7 mouse cellular contexts compared by ENCODE assay signal in the genomic region with DNA sequence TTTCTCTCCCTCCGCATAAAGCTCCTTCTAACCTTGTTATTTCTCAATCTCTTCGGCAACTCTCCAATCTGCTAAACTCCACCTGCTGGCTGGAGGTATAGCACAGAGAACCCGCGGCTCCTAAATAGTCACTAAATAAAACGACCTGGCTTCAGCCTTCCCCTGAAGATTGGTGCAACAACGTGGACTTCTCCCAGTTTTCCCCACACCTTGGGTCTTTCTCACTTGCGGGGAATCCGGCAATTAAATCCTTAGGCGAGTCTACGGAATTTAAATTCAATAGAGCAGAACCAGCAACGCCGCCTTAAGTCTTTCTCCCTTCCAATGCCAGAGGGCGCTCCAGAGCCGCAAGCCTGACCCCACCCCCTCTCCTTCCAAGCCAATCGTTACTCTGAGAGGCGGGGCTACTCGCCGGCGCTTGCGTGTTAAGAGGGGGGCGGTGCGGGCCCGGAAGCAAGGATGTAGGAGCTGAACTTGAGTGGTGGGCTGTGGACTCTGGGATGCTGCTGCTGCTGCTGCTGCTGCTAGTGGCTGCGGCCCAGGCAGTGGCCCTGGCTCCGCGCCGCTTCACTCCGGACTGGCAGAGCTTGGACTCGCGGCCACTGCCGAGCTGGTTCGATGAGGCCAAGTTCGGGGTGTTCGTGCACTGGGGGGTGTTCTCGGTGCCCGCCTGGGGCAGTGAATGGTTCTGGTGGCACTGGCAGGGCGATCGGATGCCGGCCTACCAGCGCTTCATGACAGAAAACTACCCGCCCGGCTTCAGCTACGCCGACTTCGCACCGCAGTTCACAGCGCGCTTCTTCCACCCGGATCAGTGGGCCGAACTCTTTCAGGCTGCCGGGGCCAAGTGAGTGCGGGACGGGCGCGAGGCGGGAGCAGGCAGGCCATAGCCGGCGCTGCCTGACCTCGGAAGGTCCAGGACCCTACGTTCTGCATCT. TPM values are rescaled to one million over a fixed set of nuclear protein-coding genes. Genes with fewer than 3 reads are reported as not detected.
DNase-seq lines count a peak whose midpoint lies in the region; ATAC-seq and TF ChIP-seq lines count a peak whose summit lies in the region.

Fuca1 (plus strand) TSS at position 432 of the 938 bp plus-strand sequence.

- ATAC-seq in intestine, postnatal 0 days = peak; percentile 74
- ATAC-seq in midbrain, embryonic 12.5 days (ENCODE audit: low FRiP score, low read depth) = peak; percentile 95

- no peaks in the 10 kb centered on the region for H3K27me3 ChIP-seq in embryonic facial prominence, embryonic 10.5 days (replicated peaks; ENCODE audit: low read depth, poor library complexity, severe bottlenecking)
- H3K27me3 ChIP-seq in intestine, postnatal 0 days (replicated peaks; ENCODE audit: control insufficient read depth, insufficient read depth, low read length) = no peaks in the 10 kb centered on the region
- H3K27me3 ChIP-seq in midbrain, embryonic 12.5 days = no peaks in the 10 kb centered on the region
- no peaks in the 10 kb centered on the region for H3K27me3 ChIP-seq in small intestine, adult 2 months (ENCODE audit: control insufficient read depth, insufficient read depth, low read length)

- WGBS in embryonic facial prominence, embryonic 10.5 days = 2% methylated on average over 60 of the region's 60 CpGs
- WGBS in intestine, postnatal 0 days = 1% methylated on average over 60 of the region's 60 CpGs
- 2% methylated on average over 60 of the region's 60 CpGs for WGBS in midbrain, embryonic 12.5 days
- under 1% methylated on average over 60 of the region's 60 CpGs for WGBS in small intestine, adult 2 months

- TF ChIP-seq POLR2A in small intestine, adult 2 months (IDR thresholded peaks at IDR 0.05; ENCODE audit: low read depth, low read length) = peak; percentile 60; the same call in 1 of the 2 replicates

- H3K4me1 ChIP-seq in embryonic facial prominence, embryonic 10.5 days = peaks cover 20% of the 10 kb centered on the region
- H3K4me1 ChIP-seq in intestine, postnatal 0 days (replicated peaks; ENCODE audit: control insufficient read depth, insufficient read depth, low read length) = peaks cover 14% of the 10 kb centered on the region
- H3K4me1 ChIP-seq in midbrain, embryonic 12.5 days = peaks cover 10% of the 10 kb centered on the region
- H3K4me1 ChIP-seq in small intestine, adult 2 months (ENCODE audit: control insufficient read depth, insufficient read depth, insufficient read length, low read length) = peaks cover 18% of the 10 kb centered on the region

- H3K36me3 ChIP-seq in embryonic facial prominence, embryonic 10.5 days (replicated peaks) = peaks cover 16% of the 10 kb centered on the region
- peaks cover 14% of the 10 kb centered on the region for H3K36me3 ChIP-seq in intestine, postnatal 0 days (ENCODE audit: control insufficient read depth, insufficient read depth)
- peaks cover 19% of the 10 kb centered on the region for H3K36me3 ChIP-seq in midbrain, embryonic 12.5 days
- peaks cover 17% of the 10 kb centered on the region for H3K36me3 ChIP-seq in small intestine, adult 2 months (ENCODE audit: control insufficient read depth, insufficient read depth, low read length)

- intact Hi-C loops in left cerebral cortex, postnatal 4 days (cut with DNase I) = no loop called here

- peak within 1 kb of the TSS; percentile 88 for H3K4me3 ChIP-seq in embryonic facial prominence, embryonic 10.5 days
- peak within 1 kb of the TSS; percentile 85 for H3K4me3 ChIP-seq in intestine, postnatal 0 days (ENCODE audit: low read depth, low read length)
- H3K4me3 ChIP-seq in midbrain, embryonic 12.5 days = peak within 1 kb of the TSS; percentile 79
- H3K4me3 ChIP-seq in small intestine, adult 2 months (ENCODE audit: low read depth, low read length) = peak within 1 kb of the TSS; percentile 88

- peak; percentile 97 for DNase-seq in adrenal gland, postnatal 10 days
- peak; percentile 98 for DNase-seq in embryonic facial prominence, embryonic 10.5 days (ENCODE audit: low spot score)
- peak; percentile 56 for DNase-seq in gonadal fat pad, adult 2 months (ENCODE audit: low read depth)
- peak; percentile 98 for DNase-seq in left cerebral cortex, postnatal 4 days

- TF ChIP-seq CTCF in intestine, postnatal 0 days (IDR thresholded peaks at IDR 0.05; ENCODE audit: low read depth) = peak; percentile 90
- peak; percentile 98 for TF ChIP-seq CTCF in small intestine, adult 2 months (IDR thresholded peaks at IDR 0.05; ENCODE audit: extremely low read depth, insufficient read length, insufficient replicate concordance, low read depth, low read length)

- H3K9ac ChIP-seq in intestine, postnatal 0 days (ENCODE audit: low read depth, low read length) = peak within 1 kb of the TSS; percentile 86
- peak within 1 kb of the TSS; percentile 80 for H3K9ac ChIP-seq in midbrain, embryonic 12.5 days (replicated peaks)

- peak within 1 kb of the TSS; percentile 79 for H3K4me2 ChIP-seq in intestine, postnatal 0 days (replicated peaks; ENCODE audit: low read depth)
- peak within 1 kb of the TSS; percentile 91 for H3K4me2 ChIP-seq in midbrain, embryonic 12.5 days (replicated peaks)

- peak within 1 kb of the TSS; percentile 81 for H3K27ac ChIP-seq in embryonic facial prominence, embryonic 10.5 days (replicated peaks)
- peak within 1 kb of the TSS; percentile 92 for H3K27ac ChIP-seq in intestine, postnatal 0 days (ENCODE audit: low read depth, low read length)
- H3K27ac ChIP-seq in midbrain, embryonic 12.5 days (replicated peaks) = peak within 1 kb of the TSS; percentile 79
- peak within 1 kb of the TSS; percentile 91 for H3K27ac ChIP-seq in small intestine, adult 2 months (ENCODE audit: insufficient read depth, low read depth, low read length)

- no peaks in the 10 kb centered on the region for H3K9me3 ChIP-seq in embryonic facial prominence, embryonic 10.5 days
- no peaks in the 10 kb centered on the region for H3K9me3 ChIP-seq in intestine, postnatal 0 days (ENCODE audit: control insufficient read depth)
- H3K9me3 ChIP-seq in midbrain, embryonic 12.5 days = no peaks in the 10 kb centered on the region

RNA-seq across cellular contexts. Expression of gene Fuca1, which starts in this region (rescaled TPM):
- 100 to 1,000 TPM in 1 of 2 experiments, 10 to 100 TPM in 1; 96.9 to 109 TPM for total RNA-seq in adrenal gland, postnatal 10 days (2021)
- 45.4 and 46.8 TPM in 2 replicates for polyA plus RNA-seq in embryonic facial prominence, embryonic 10.5 days (2016; fragmentation: Nextera tagmentation; extraction: Ambion mirVana)
- polyA plus RNA-seq in gonadal fat pad, adult 2 months (2012; rRNA removed) = 111 and 134 TPM in 2 replicates
- polyA plus RNA-seq in intestine, postnatal 0 days (2015; fragmentation: Nextera tagmentation; extraction: Ambion mirVana) = 717 and 739 TPM in 2 replicates
- total RNA-seq in left cerebral cortex, postnatal 4 days (2021) = 10 to 100 TPM; 44.2 to 46.8 TPM
- 50.6 and 54.7 TPM in 2 replicates for polyA plus RNA-seq in midbrain, embryonic 12.5 days (2016; fragmentation: Nextera tagmentation; extraction: Ambion mirVana)
- 62.8 and 108 TPM in 2 replicates for polyA plus RNA-seq in small intestine, adult 2 months (2012; rRNA removed)

Comparison
In these comparisons a context has a peak if more than half of its experiments do, and no peak if none do; other contexts are left out.
1. Peak in every context shown above with its lines: DNase-seq, ATAC-seq, H3K4me3 ChIP-seq and H3K27ac ChIP-seq.